Mouse (Mus musculus) lung, adult 2 months (tissue): ENCODE measurements around the gene Efnb3.

Source experiments
- CTCF ChIP-seq: fragments of 200-500 bp; IDR thresholded peaks from 2 replicates; pipeline ENCODE4 v1.5.1; 2011; ENCODE audit warnings: mild to moderate bottlenecking, low read length, control low read depth; ENCODE audit not compliant: insufficient read depth
- POLR2A ChIP-seq: fragments of 200-500 bp; IDR thresholded peaks from 2 replicates; pipeline ENCODE4 v1.6.1; 2011; ENCODE audit warnings: low read depth, mild to moderate bottlenecking, control low read depth, low read length, borderline replicate concordance; ENCODE audit errors: extremely low read depth

DNA sequence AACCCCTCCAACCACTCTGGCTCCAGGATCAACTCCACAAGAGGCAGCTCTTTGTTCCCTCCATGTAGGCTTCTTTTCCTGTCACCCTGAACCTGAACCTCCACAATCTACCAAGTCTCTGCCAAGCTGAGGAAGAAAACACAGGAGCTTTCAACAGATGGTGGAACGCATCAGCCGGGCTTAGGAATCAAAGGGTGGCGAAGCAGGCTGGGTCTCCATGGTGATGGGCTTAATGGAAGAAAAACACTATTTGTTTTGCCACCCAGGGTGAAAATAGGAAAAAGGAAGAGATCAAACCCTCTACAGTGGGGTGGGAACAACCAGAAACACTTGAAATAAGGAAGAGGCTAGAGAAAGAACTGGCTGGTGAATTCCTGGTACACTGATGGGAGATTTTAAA lies 16.4 kb downstream of the Efnb3 start:
- TF ChIP-seq POLR2A (no peak), CTCF (no peak)
